Mouse (Mus musculus) MEL (cell line): Measurements from ENCODE around the gene AW146154. TPM values are rescaled to one million over a fixed set of nuclear protein-coding genes. Genes with fewer than 3 reads are reported as not detected.

Source experiments
- polyA plus RNA-seq, 2 experiments: library from polyadenylated mRNA; stranded (reverse) in 1 of 2; unstranded in 1 of 2; fragments of >175 nt in 1 of 2; fragments of >200 nt in 1 of 2; gene quantifications; 2 replicates each; pipeline versions ENCODE4 v1.2.1 to v1.2.4; 2012; ENCODE audit warnings: low replicate concordance in 2 of 2, low read depth in 1 of 2; ENCODE audit not compliant: insufficient read length in 2 of 2, insufficient read depth in 1 of 2, missing spikeins in 1 of 2
- total RNA-seq: library from RNA; depleted of rRNA; stranded (reverse); fragments of 300-350 nt; gene quantifications from 2 replicates; pipeline ENCODE4 v1.2.3, GENCODE M21; 2012; rRNA removed

AW146154 gene
- total and polyA plus RNA-seq, 3 experiments, result 2.4 to 227 (median 3.9) TPM

Other genes starting within 250 kb of the AW146154 start
- 0.95 and 1.2 TPM in 2 replicates for gene AI987944, start 106.5 kb downstream of the AW146154 start, total RNA-seq
- gene AI987944, start 106.5 kb downstream of the AW146154 start, polyA plus RNA-seq, result 1 to 10 TPM in 1 of 2 experiments, not detected in 1; 1.2 TPM
- gene Vmn2r57, start 51.2 kb downstream of the AW146154 start, total RNA-seq, result under 0.01 and 0.03 TPM in 2 replicates
- not detected for gene Vmn2r57, start 51.2 kb downstream of the AW146154 start, polyA plus RNA-seq
- gene Gm20449, start 473 bp downstream of the AW146154 start, total RNA-seq, result not detected in 2 replicates
- not detected for gene Gm20449, start 473 bp downstream of the AW146154 start, polyA plus RNA-seq
- gene Gm6871, start 73.8 kb upstream of the AW146154 start, total RNA-seq, result not detected in 2 replicates
- gene Gm6871, start 73.8 kb upstream of the AW146154 start, polyA plus RNA-seq, result not detected
- gene 2610021A01Rik, start 99.3 kb upstream of the AW146154 start, total RNA-seq, result 14.8 and 15.4 TPM in 2 replicates
- gene 2610021A01Rik, start 99.3 kb upstream of the AW146154 start, polyA plus RNA-seq, result 100 to 1,000 TPM in 1 of 2 experiments, 1 to 10 TPM in 1; 9.7 to 291 TPM
- 5.2 and 5.5 TPM in 2 replicates for gene Zfp788, start 133.3 kb upstream of the AW146154 start, total RNA-seq
- 1 to 10 TPM in 1 of 2 experiments, not detected in 1; 4.5 TPM for gene Zfp788, start 133.3 kb upstream of the AW146154 start, polyA plus RNA-seq